Mouse (Mus musculus): ENCODE data around the gene Purb.

GRCm38 (mm10) chr11:6480191-6480590 lies 4.5 kb upstream of the Purb start:
- TF ChIP-seq CTCF (IDR thresholded peaks at IDR 0.05; ENCODE audit: extremely low read depth, insufficient read depth, insufficient read length, insufficient replicate concordance), result no peak
- no peak for TF ChIP-seq POLR2A (IDR thresholded peaks at IDR 0.05; ENCODE audit: low read depth, low read length)
